Mouse (Mus musculus): ENCODE measurements around the gene Paqr9.

DNA sequence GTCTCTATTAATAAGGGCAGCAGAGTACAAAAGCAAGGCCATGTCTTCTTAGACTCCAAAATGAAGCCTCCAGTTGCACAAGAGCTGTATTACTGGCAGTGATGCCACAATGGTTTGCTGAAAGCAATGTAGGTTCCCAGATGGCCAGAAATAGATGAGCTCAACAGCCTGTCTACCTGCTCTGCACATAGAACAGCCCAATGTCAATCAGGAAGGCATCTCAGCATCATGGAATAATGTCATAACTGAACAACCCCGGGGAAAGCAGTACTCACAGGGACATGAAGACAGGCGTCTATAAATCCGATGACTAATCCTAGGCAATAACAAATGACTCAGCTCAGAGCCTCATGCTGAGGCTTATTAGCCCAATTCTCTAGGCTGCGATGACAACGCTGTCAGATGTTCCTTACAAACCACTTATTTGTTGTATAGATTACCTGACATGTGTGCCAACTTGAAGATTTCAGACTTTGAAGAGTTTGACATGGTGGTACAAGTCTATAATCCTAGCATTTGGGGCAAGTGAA lies 19.0 kb downstream of the Paqr9 start:
- TF ChIP-seq POLR2A (IDR thresholded peaks at IDR 0.05; ENCODE audit: low read depth, low read length) (no peak), CTCF (IDR thresholded peaks at IDR 0.05; ENCODE audit: extremely low read depth, insufficient read depth, insufficient read length, insufficient replicate concordance) (no peak)
